Mouse (Mus musculus) Patski (cell line): Measurements from ENCODE around the gene Tubg1. TPM values are rescaled to one million over a fixed set of nuclear protein-coding genes. Genes with fewer than 3 reads are reported as not detected.
A peak's percentile ranks its signal among the peaks of the same experiment; 100 is the strongest.

Experiments
- ATAC-seq: fragments of 100-300 bp; one replicate; pipeline ENCODE4 v1.8.0; 2021
- CTCF ChIA-PET: fragments of 350-600 bp; sonication (Branson Sonifier 250); formaldehyde crosslinking; loops from one replicate; lab custom pipeline; 2022; ENCODE audit warnings: inconsistent platforms; lab: Charles Lee
- POLR2A ChIA-PET: fragments of 350-600 bp; sonication (Branson Sonifier 250); formaldehyde crosslinking; loops from one replicate; lab custom pipeline; 2022; ENCODE audit warnings: antibody characterized with exemption, inconsistent platforms; lab: Charles Lee
- DNase-seq: peaks from one replicate; pipeline ENCODE4 v3.0.0-alpha.2; 2011; ENCODE audit warnings: low read depth, low spot score
- H3K27me3 ChIP-seq: fragments of 371-371 bp; one replicate; pipeline ENCODE4 v1.5.1; 2021
- CTCF ChIP-seq: fragments of 100-300 bp; IDR thresholded peaks from one replicate; pipeline ENCODE4 v1.5.1; 2021
- in situ Hi-C: fragments of 300-500 bp; cut with MboI; formaldehyde crosslinking; loops from 3 replicates; pipeline ENCODE4 v1.11.1; 2018; ENCODE audit warnings: low pct_unique_long_range_greater_than_20kb, mixed read lengths
- polyA plus RNA-seq: library from polyadenylated mRNA; unstranded; gene quantifications from one replicate; pipeline ENCODE4 v1.2.3, GENCODE M21; 2021

The Tubg1 gene
- polyA plus RNA-seq, 1 experiment from 2014 or later = 70.2 TPM

GRCm38 (mm10) chr11:101134217-101134865 is 14.6 kb downstream of the Tubg1 start:
- CTCF ChIA-PET = no interaction called here
- H3K27me3 ChIP-seq = no peaks in the 10 kb centered on the region
- ATAC-seq = no peak
- TF ChIP-seq CTCF = no peak
- POLR2A ChIA-PET = interaction anchor here (1.4 kb wide), 1 partner anchor 35 kb away, joined by 4 read pairs; no protein-coding TSS in a partner anchor
- in situ Hi-C loops = no loop called here
- DNase-seq = no peak

GRCm38 (mm10) chr11:101137000-101137399 is 17.3 kb downstream of the Tubg1 start:
- ATAC-seq = no peak
- no peak for DNase-seq
- H3K27me3 ChIP-seq = no peaks in the 10 kb centered on the region
- TF ChIP-seq CTCF = no peak
- CTCF ChIA-PET = interaction anchor here (1.0 kb wide), 1 partner anchor 10 kb away, joined by 3 read pairs; no protein-coding TSS in a partner anchor
- in situ Hi-C loops = no loop called here
- POLR2A ChIA-PET = interaction anchor here (1.4 kb wide), 1 partner anchor 10 kb away, joined by 3 read pairs; no protein-coding TSS in a partner anchor

GRCm38 (mm10) chr11:101138536-101139181 is 18.9 kb downstream of the Tubg1 start:
- no peak for TF ChIP-seq CTCF
- in situ Hi-C loops = no loop called here
- no peak for DNase-seq
- POLR2A ChIA-PET = interaction anchor here (1.2 kb wide), 1 partner anchor 35 kb away, joined by 3 read pairs; no protein-coding TSS in a partner anchor
- no peaks in the 10 kb centered on the region for H3K27me3 ChIP-seq
- CTCF ChIA-PET = interaction anchor here (1.2 kb wide), 1 partner anchor 8 kb away, joined by 3 read pairs; no protein-coding TSS in a partner anchor
- peak; percentile 34 for ATAC-seq

- ATAC-seq = peak; percentile 74
- TF ChIP-seq CTCF = no peak
- ChIA-PET POLR2A (interaction anchor here (0.7 to 3.3 kb wide), 2 partner anchors 21 to 29 kb away, joined by 3 to 31 read pairs; partner anchors contain the start of genes Cntnap1, Plekhh3, Retreg3 and Tubg1), CTCF (interaction anchor here (0.9 to 1.2 kb wide), 7 partner anchors 12 to 44 kb away, joined by 3 to 4 read pairs (median 3); partner anchors contain the start of genes Ccr10 and Psmc3ip)
- in situ Hi-C loops = no loop called here
- no peaks in the 10 kb centered on the region for H3K27me3 ChIP-seq
- peak; percentile 85 for DNase-seq
Observed at GRCm38 (mm10) chr11:101140164-101140819, 20.6 kb downstream of the Tubg1 start.

- ATAC-seq (no peak), DNase-seq (no peak)
- POLR2A ChIA-PET = interaction anchor here (0.7 to 3.3 kb wide), 2 partner anchors 22 to 28 kb away, joined by 3 to 31 read pairs; partner anchors contain the start of genes Cntnap1, Plekhh3, Retreg3 and Tubg1
- TF ChIP-seq CTCF = no peak
- CTCF ChIA-PET = interaction anchor here (0.9 to 1.2 kb wide), 5 partner anchors 11 to 45 kb away, joined by 3 to 4 read pairs (median 3); partner anchors contain the start of gene Psmc3ip
- no peaks in the 10 kb centered on the region for H3K27me3 ChIP-seq
- in situ Hi-C loops = no loop called here
Observed at GRCm38 (mm10) chr11:101141088-101141487, 21.4 kb downstream of the Tubg1 start.

GRCm38 (mm10) chr11:101142215-101142967 is 22.7 kb downstream of the Tubg1 start:
- CTCF ChIA-PET = no interaction called here
- no peaks in the 10 kb centered on the region for H3K27me3 ChIP-seq
- no peak for TF ChIP-seq CTCF
- ATAC-seq = no peak
- POLR2A ChIA-PET = interaction anchor here (0.5 to 3.3 kb wide), 2 partner anchors 27 to 69 kb away, joined by 3 to 31 read pairs; partner anchors contain the start of genes Cntnap1 and Plekhh3
- in situ Hi-C loops = no loop called here
- DNase-seq = no peak

- ATAC-seq = peak; percentile 17
- ChIA-PET POLR2A (interaction anchor here (0.6 kb wide), 1 partner anchor 102 kb away, joined by 3 read pairs; the partner anchor contains the start of gene Ramp2), CTCF (no interaction called here)
- in situ Hi-C loops = no loop called here
- no peak for TF ChIP-seq CTCF
- no peaks in the 10 kb centered on the region for H3K27me3 ChIP-seq
- no peak for DNase-seq
Observed at GRCm38 (mm10) chr11:101143338-101144225, 23.8 kb downstream of the Tubg1 start.

GRCm38 (mm10) chr11:101146377-101146776 is 26.6 kb downstream of the Tubg1 start:
- no peaks in the 10 kb centered on the region for H3K27me3 ChIP-seq
- ATAC-seq (no peak), DNase-seq (no peak)
- in situ Hi-C loops = no loop called here
- no peak for TF ChIP-seq CTCF
- ChIA-PET POLR2A (no interaction called here), CTCF (interaction anchor here (1.4 kb wide), 1 partner anchor 9 kb away, joined by 3 read pairs; no protein-coding TSS in a partner anchor)
